Mouse (Mus musculus): Measurements from ENCODE around the gene Nox4. TPM values are rescaled to one million over a fixed set of nuclear protein-coding genes. Genes with fewer than 3 reads are reported as not detected.
A peak's percentile ranks its signal among the peaks of the same experiment; 100 is the strongest.

Gene Nox4
- polyA plus RNA-seq (2014; fragmentation: Nextera tagmentation; extraction: Ambion mirVana): 2.5 and 3.6 TPM in 2 replicates

DNA sequence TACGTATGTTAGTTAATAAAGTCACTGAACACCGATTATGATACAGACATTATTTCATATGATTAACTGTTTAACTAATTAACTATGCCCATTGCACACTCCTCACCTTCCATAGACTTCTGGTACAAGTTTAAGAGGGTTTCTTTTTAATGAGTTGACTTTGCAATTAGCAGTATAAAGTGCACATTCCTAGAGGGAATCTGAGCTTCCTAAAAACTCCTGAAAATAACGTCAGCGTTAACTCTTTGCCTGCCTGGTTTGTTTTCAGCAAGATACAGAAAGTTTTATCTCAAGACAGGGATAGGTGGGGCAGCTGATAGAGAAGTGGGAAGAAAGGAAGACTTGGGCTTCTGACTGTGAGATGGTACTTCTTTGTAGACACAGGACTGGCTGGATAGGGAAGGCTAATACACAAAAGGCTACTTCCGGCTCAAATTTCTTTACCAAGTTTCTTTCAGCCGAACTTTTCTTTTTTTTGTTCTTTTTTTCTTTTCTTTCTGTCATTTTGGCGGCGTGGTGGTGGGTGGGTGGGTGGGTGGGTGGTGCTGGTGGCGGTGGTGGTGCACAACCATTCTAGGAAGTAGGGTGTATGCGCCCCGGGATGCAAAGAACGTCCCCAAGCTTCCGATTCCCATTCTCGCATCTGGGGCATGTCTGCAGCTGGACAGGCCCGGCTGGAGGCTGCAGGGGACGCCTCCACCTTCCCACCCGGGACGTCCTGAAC lies at the start of gene Nox4:
Gene Nox4, plus strand, starts transcription at position 241 of the 724 bp plus-strand sequence.
- H3K4me3 ChIP-seq (ENCODE audit: low read depth, low read length): peak within 1 kb of the TSS; percentile 63
- H3K9me3 ChIP-seq (ENCODE audit: control insufficient read depth, low read length): no peaks in the 10 kb centered on the region
- ATAC-seq (ENCODE audit: insufficient read depth, low FRiP score, low TSS enrichment) (peak; percentile 45), DNase-seq (ENCODE audit: low spot score) (no peak)
- no peaks in the 10 kb centered on the region for H3K4me1 ChIP-seq (ENCODE audit: control insufficient read depth, insufficient read depth, low read length)
- WGBS: 12% methylated on average over 18 of the region's 18 CpGs
- H3K4me2 ChIP-seq (ENCODE audit: low read depth): peak within 1 kb of the TSS; percentile 59
- no peaks in the 10 kb centered on the region for H3K27me3 ChIP-seq (ENCODE audit: control insufficient read depth, insufficient read depth, low read length)
- no peaks in the 10 kb centered on the region for H3K36me3 ChIP-seq (ENCODE audit: control insufficient read depth, insufficient read depth, low read length)
- peak within 1 kb of the TSS; percentile 53; the same call in 1 of the 2 replicates for H3K27ac ChIP-seq (ENCODE audit: low read depth, low read length)
- H3K9ac ChIP-seq (ENCODE audit: low read length): peak within 1 kb of the TSS; percentile 91

GRCm38 (mm10) chr7:87204751-87205150 lies 41.1 kb upstream of the Nox4 start:
- no peaks in the 10 kb centered on the region for H3K4me1 ChIP-seq (ENCODE audit: control insufficient read depth, insufficient read depth, low read length)
- no peak overlapping the region for H3K27ac ChIP-seq (ENCODE audit: low read depth, low read length)
- no peaks in the 10 kb centered on the region for H3K36me3 ChIP-seq (ENCODE audit: control insufficient read depth, insufficient read depth, low read length)
- no peaks in the 10 kb centered on the region for H3K27me3 ChIP-seq (ENCODE audit: control insufficient read depth, insufficient read depth, low read length)
- no peaks in the 10 kb centered on the region for H3K9me3 ChIP-seq (ENCODE audit: control insufficient read depth, low read length)
- no peak overlapping the region for H3K4me2 ChIP-seq (ENCODE audit: low read depth)
- DNase-seq (ENCODE audit: low spot score) (no peak), ATAC-seq (ENCODE audit: insufficient read depth, low FRiP score, low TSS enrichment) (no peak)
- no peak overlapping the region for H3K4me3 ChIP-seq (ENCODE audit: low read depth, low read length)
- H3K9ac ChIP-seq (ENCODE audit: low read length): no peak overlapping the region

GRCm38 (mm10) chr7:87221712-87222111 lies 24.2 kb upstream of the Nox4 start:
- H3K4me1 ChIP-seq (ENCODE audit: control insufficient read depth, insufficient read depth, low read length): no peaks in the 10 kb centered on the region
- no peak for DNase-seq (ENCODE audit: low spot score)

GRCm38 (mm10) chr7:87222751-87223150 lies 23.1 kb upstream of the Nox4 start:
- no peak overlapping the region for H3K4me3 ChIP-seq (ENCODE audit: low read depth, low read length)
- H3K4me2 ChIP-seq (ENCODE audit: low read depth): no peak overlapping the region
- no peaks in the 10 kb centered on the region for H3K36me3 ChIP-seq (ENCODE audit: control insufficient read depth, insufficient read depth, low read length)
- DNase-seq (ENCODE audit: low spot score) (no peak), ATAC-seq (ENCODE audit: insufficient read depth, low FRiP score, low TSS enrichment) (no peak)
- H3K9me3 ChIP-seq (ENCODE audit: control insufficient read depth, low read length): no peaks in the 10 kb centered on the region
- no peak overlapping the region for H3K9ac ChIP-seq (ENCODE audit: low read length)
- WGBS: 85% methylated on average over 2 of the region's 2 CpGs
- H3K27me3 ChIP-seq (ENCODE audit: control insufficient read depth, insufficient read depth, low read length): no peaks in the 10 kb centered on the region
- no peak overlapping the region for H3K27ac ChIP-seq (ENCODE audit: low read depth, low read length)
- no peaks in the 10 kb centered on the region for H3K4me1 ChIP-seq (ENCODE audit: control insufficient read depth, insufficient read depth, low read length)

More at GRCm38 (mm10) chr7:87221712-87222111, 24.2 kb upstream of the Nox4 start:
- Histone ChIP-seq H3K9me3 (ENCODE audit: control insufficient read depth, low read length) (no peaks in the 10 kb centered on the region), H3K9ac (ENCODE audit: low read length) (no peak overlapping the region), H3K4me3 (ENCODE audit: low read depth, low read length) (no peak overlapping the region), H3K4me2 (ENCODE audit: low read depth) (no peak overlapping the region), H3K27me3 (ENCODE audit: control insufficient read depth, insufficient read depth, low read length) (no peaks in the 10 kb centered on the region), H3K27ac (ENCODE audit: low read depth, low read length) (no peak overlapping the region), H3K36me3 (ENCODE audit: control insufficient read depth, insufficient read depth, low read length) (no peaks in the 10 kb centered on the region)
- no peak for ATAC-seq (ENCODE audit: insufficient read depth, low FRiP score, low TSS enrichment)

- H3K27me3 ChIP-seq (ENCODE audit: control insufficient read depth, insufficient read depth, low read length): no peaks in the 10 kb centered on the region
- no peak overlapping the region for H3K4me2 ChIP-seq (ENCODE audit: low read depth)
- H3K4me1 ChIP-seq (ENCODE audit: control insufficient read depth, insufficient read depth, low read length): no peaks in the 10 kb centered on the region
- H3K27ac ChIP-seq (ENCODE audit: low read depth, low read length): no peak overlapping the region
- H3K9me3 ChIP-seq (ENCODE audit: control insufficient read depth, low read length): no peaks in the 10 kb centered on the region
- no peak for DNase-seq (ENCODE audit: low spot score)
- H3K4me3 ChIP-seq (ENCODE audit: low read depth, low read length): no peak overlapping the region
- no peaks in the 10 kb centered on the region for H3K36me3 ChIP-seq (ENCODE audit: control insufficient read depth, insufficient read depth, low read length)
- no peak overlapping the region for H3K9ac ChIP-seq (ENCODE audit: low read length)
- ATAC-seq (ENCODE audit: insufficient read depth, low FRiP score, low TSS enrichment): no peak
- WGBS: 59% methylated on average over 2 of the region's 2 CpGs
These were observed 20.3 kb upstream of the Nox4 start for GRCm38 (mm10) chr7:87225617-87226016.

DNA sequence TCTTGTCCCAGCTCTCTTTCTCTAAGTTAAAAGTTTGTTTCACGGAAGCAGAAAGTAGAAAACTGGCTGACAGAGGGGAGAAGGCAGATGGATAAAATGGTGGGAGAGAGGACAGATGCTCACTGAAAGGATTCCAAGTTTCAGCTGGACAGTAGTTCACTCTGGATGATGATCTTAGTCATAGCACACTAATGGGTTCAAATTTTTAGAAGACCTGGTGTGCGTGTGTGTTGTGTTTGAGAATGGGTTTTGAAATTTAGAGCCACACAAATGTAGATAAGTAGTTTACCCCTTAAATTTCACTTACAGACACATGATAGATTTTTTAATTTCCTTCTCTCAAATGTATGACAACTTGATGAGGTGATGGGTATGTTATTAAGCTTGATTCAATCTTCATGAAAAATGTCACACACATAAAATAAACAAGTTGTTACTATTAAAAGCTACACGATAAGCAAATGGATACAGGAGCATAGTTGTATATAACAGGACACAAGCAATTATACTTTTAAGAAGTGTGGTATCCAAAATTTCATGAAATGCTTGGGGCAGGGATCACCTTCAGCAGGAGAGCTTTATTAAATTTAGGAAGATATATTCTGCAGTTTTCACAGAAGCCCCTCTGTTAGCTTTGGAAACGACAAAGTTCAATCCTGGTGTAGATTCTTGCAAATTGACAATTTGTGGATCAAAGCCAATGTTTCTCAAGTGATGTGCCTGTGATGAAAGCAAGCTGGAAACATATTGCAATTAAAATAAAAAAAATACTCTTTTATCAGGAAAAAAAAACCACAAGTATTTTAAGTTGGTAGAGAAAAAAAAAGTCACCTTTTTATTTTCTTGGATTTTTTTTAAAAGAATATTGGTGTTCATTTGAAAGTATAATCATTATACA lies 18.6 kb upstream of the Nox4 start:
- Histone ChIP-seq H3K4me3 (ENCODE audit: low read depth, low read length) (no peak overlapping the region), H3K9me3 (ENCODE audit: control insufficient read depth, low read length) (no peaks in the 10 kb centered on the region), H3K36me3 (ENCODE audit: control insufficient read depth, insufficient read depth, low read length) (no peaks in the 10 kb centered on the region), H3K27me3 (ENCODE audit: control insufficient read depth, insufficient read depth, low read length) (no peaks in the 10 kb centered on the region), H3K4me1 (ENCODE audit: control insufficient read depth, insufficient read depth, low read length) (no peaks in the 10 kb centered on the region), H3K27ac (ENCODE audit: low read depth, low read length) (no peak overlapping the region), H3K9ac (ENCODE audit: low read length) (no peak overlapping the region), H3K4me2 (ENCODE audit: low read depth) (no peak overlapping the region)
- ATAC-seq (ENCODE audit: insufficient read depth, low FRiP score, low TSS enrichment) (no peak), DNase-seq (ENCODE audit: low spot score) (no peak)
- WGBS: 90% methylated on average over 4 of the region's 4 CpGs

GRCm38 (mm10) chr7:87229502-87229901 lies 16.4 kb upstream of the Nox4 start:
- Histone ChIP-seq H3K9ac (ENCODE audit: low read length) (no peak overlapping the region), H3K4me3 (ENCODE audit: low read depth, low read length) (no peak overlapping the region), H3K4me1 (ENCODE audit: control insufficient read depth, insufficient read depth, low read length) (no peaks in the 10 kb centered on the region), H3K4me2 (ENCODE audit: low read depth) (no peak overlapping the region), H3K27ac (ENCODE audit: low read depth, low read length) (no peak overlapping the region), H3K9me3 (ENCODE audit: control insufficient read depth, low read length) (no peaks in the 10 kb centered on the region), H3K27me3 (ENCODE audit: control insufficient read depth, insufficient read depth, low read length) (no peaks in the 10 kb centered on the region), H3K36me3 (ENCODE audit: control insufficient read depth, insufficient read depth, low read length) (no peaks in the 10 kb centered on the region)
- 93% methylated on average over 1 of the region's 1 CpGs for WGBS
- ATAC-seq (ENCODE audit: insufficient read depth, low FRiP score, low TSS enrichment) (no peak), DNase-seq (ENCODE audit: low spot score) (no peak)

- Histone ChIP-seq H3K36me3 (ENCODE audit: control insufficient read depth, insufficient read depth, low read length) (no peaks in the 10 kb centered on the region), H3K4me1 (ENCODE audit: control insufficient read depth, insufficient read depth, low read length) (no peaks in the 10 kb centered on the region), H3K9ac (ENCODE audit: low read length) (no peak overlapping the region), H3K27ac (ENCODE audit: low read depth, low read length) (no peak overlapping the region), H3K9me3 (ENCODE audit: control insufficient read depth, low read length) (no peaks in the 10 kb centered on the region), H3K27me3 (ENCODE audit: control insufficient read depth, insufficient read depth, low read length) (no peaks in the 10 kb centered on the region), H3K4me3 (ENCODE audit: low read depth, low read length) (no peak overlapping the region), H3K4me2 (ENCODE audit: low read depth) (no peak overlapping the region)
- no peak for ATAC-seq (ENCODE audit: insufficient read depth, low FRiP score, low TSS enrichment)
- DNase-seq (ENCODE audit: low spot score): no peak
- 84% methylated on average over 1 of the region's 1 CpGs for WGBS
These were observed 4.8 kb upstream of the Nox4 start for GRCm38 (mm10) chr7:87241139-87241538.
